Mouse (Mus musculus) olfactory bulb, adult 2 months (tissue): ENCODE measurements around the gene Zcchc9.

Experiments
- CTCF ChIP-seq: fragments of 200-500 bp; IDR thresholded peaks from 2 replicates; pipeline ENCODE4 v1.5.1; 2012; ENCODE audit warnings: low read depth, mild to moderate bottlenecking, low read length, moderate library complexity; ENCODE audit not compliant: insufficient read depth
- POLR2A ChIP-seq: fragments of 200-500 bp; IDR thresholded peaks from 2 replicates; pipeline ENCODE4 v1.6.1; 2012; ENCODE audit warnings: mild to moderate bottlenecking, low read depth, low read length, moderate library complexity; ENCODE audit not compliant: insufficient read depth

GRCm38 (mm10) chr13:91749981-91750380, 57.5 kb downstream of the Zcchc9 start:
- TF ChIP-seq CTCF (no peak), POLR2A (no peak)
